Mouse (Mus musculus): Measurements from ENCODE around the gene Kremen2.
A peak's percentile ranks its signal among the peaks of the same experiment; 100 is the strongest.

The Kremen2 gene

GRCm38 (mm10) chr17:23725999-23726757 lies 19.5 kb downstream of the Kremen2 start, which contains the start of gene Pkmyt1:
Gene Pkmyt1 (plus strand): TSS chr17:23726336.
- peak; percentile 98 for DNase-seq

GRCm38 (mm10) chr17:23725477-23725876 lies 20.2 kb downstream of the Kremen2 start:
- DNase-seq: no peak

GRCm38 (mm10) chr17:23722376-23723125 lies 23.1 kb downstream of the Kremen2 start, which contains the start of gene 1520401A03Rik:
Gene 1520401A03Rik (minus strand): TSS chr17:23722783.
- DNase-seq: no peak

GRCm38 (mm10) chr17:23721886-23722285 lies 23.7 kb downstream of the Kremen2 start:
- no peak for DNase-seq

- DNase-seq: no peak
Observed at GRCm38 (mm10) chr17:23719455-23719854, 26.2 kb downstream of the Kremen2 start.

GRCm38 (mm10) chr17:23717003-23717402 lies 28.6 kb downstream of the Kremen2 start:
- no peak for DNase-seq

GRCm38 (mm10) chr17:23706212-23706611 lies 39.4 kb downstream of the Kremen2 start:
- peak; percentile 85 for DNase-seq

- no peak for DNase-seq
Observed at GRCm38 (mm10) chr17:23705525-23706104, 40.0 kb downstream of the Kremen2 start.

- no peak for DNase-seq
Observed at GRCm38 (mm10) chr17:23704741-23705140, 40.9 kb downstream of the Kremen2 start.

GRCm38 (mm10) chr17:23703301-23703700 lies 42.3 kb downstream of the Kremen2 start:
- DNase-seq: no peak

GRCm38 (mm10) chr17:23700079-23700478 lies 45.6 kb downstream of the Kremen2 start:
- peak; percentile 89 for DNase-seq

GRCm38 (mm10) chr17:23699131-23700077 lies 46.2 kb downstream of the Kremen2 start:
- DNase-seq: peak; percentile 52

GRCm38 (mm10) chr17:23695801-23696200 lies 49.8 kb downstream of the Kremen2 start:
- DNase-seq: no peak

GRCm38 (mm10) chr17:23694491-23694890 lies 51.1 kb downstream of the Kremen2 start:
- DNase-seq: no peak

Data from thymus, postnatal 4 days (tissue).